Mouse (Mus musculus) liver, postnatal 0 days (tissue): ENCODE data around the gene Slc4a4.

Source experiments
- CTCF ChIP-seq: sonication (generic); IDR thresholded peaks from 2 replicates; pipeline ENCODE4 v1.5.1; 2016; ENCODE audit warnings: antibody characterized with exemption, low read depth
- EP300 ChIP-seq: IDR thresholded peaks from 2 replicates; pipeline ENCODE4 v1.6.1; 2016; ENCODE audit warnings: antibody characterized with exemption, low read depth, mild to moderate bottlenecking

- no peak for TF ChIP-seq CTCF
- no peak for TF ChIP-seq EP300
These were observed 149.5 kb downstream of the Slc4a4 start for GRCm38 (mm10) chr5:89036147-89036546.
